Mouse (Mus musculus) layer of hippocampus, adult 11-12 months (tissue): ENCODE data around the gene Dll1.

Experiments
- DNase-seq: peaks from one replicate; pipeline ENCODE4 v3.0.0; 2022; ENCODE audit warnings: low spot score

The Dll1 gene

GRCm38 (mm10) chr17:15376494-15377181 is at the start of gene Dll1:
TSS of gene Dll1 (minus strand) at chr17:15376872.
- no peak for DNase-seq

GRCm38 (mm10) chr17:15425931-15426330 is 49.3 kb upstream of the Dll1 start:
- no peak for DNase-seq

GRCm38 (mm10) chr17:15423080-15423765 is 46.6 kb upstream of the Dll1 start:
- peak; percentile 78 for DNase-seq

- DNase-seq = no peak
These were observed 46.0 kb upstream of the Dll1 start for GRCm38 (mm10) chr17:15422666-15423065.

GRCm38 (mm10) chr17:15421446-15421845 is 44.8 kb upstream of the Dll1 start:
- no peak for DNase-seq

GRCm38 (mm10) chr17:15420021-15420603 is 43.4 kb upstream of the Dll1 start:
- DNase-seq = no peak

- DNase-seq = no peak
These were observed 42.9 kb upstream of the Dll1 start for GRCm38 (mm10) chr17:15419534-15419933.

- DNase-seq = no peak
These were observed 40.0 kb upstream of the Dll1 start for GRCm38 (mm10) chr17:15416596-15417215.

- DNase-seq = no peak
These were observed 34.2 kb upstream of the Dll1 start for GRCm38 (mm10) chr17:15410861-15411260.

GRCm38 (mm10) chr17:15409261-15409660 is 32.6 kb upstream of the Dll1 start:
- DNase-seq = peak; percentile 44

- DNase-seq = no peak
These were observed 29.9 kb upstream of the Dll1 start for GRCm38 (mm10) chr17:15406576-15406975.

GRCm38 (mm10) chr17:15401716-15402115 is 25.0 kb upstream of the Dll1 start:
- DNase-seq = no peak

- DNase-seq = peak; percentile 92
These were observed 19.5 kb upstream of the Dll1 start, which contains the start of gene Fam120b for GRCm38 (mm10) chr17:15395997-15396675. TSS of gene Fam120b (plus strand) at chr17:15396202.

GRCm38 (mm10) chr17:15389356-15389755 is 12.7 kb upstream of the Dll1 start:
- no peak for DNase-seq

GRCm38 (mm10) chr17:15388892-15389291 is 12.2 kb upstream of the Dll1 start:
- no peak for DNase-seq

- no peak for DNase-seq
These were observed 6.7 kb upstream of the Dll1 start for GRCm38 (mm10) chr17:15383360-15383759.

GRCm38 (mm10) chr17:15381869-15382660 is 5.4 kb upstream of the Dll1 start:
- no peak for DNase-seq

- DNase-seq = no peak
These were observed 4.6 kb upstream of the Dll1 start for GRCm38 (mm10) chr17:15381092-15381860.

- DNase-seq = peak; percentile 35
These were observed 4.0 kb upstream of the Dll1 start for GRCm38 (mm10) chr17:15380641-15381051.

- no peak for DNase-seq
These were observed 3.3 kb upstream of the Dll1 start for GRCm38 (mm10) chr17:15379741-15380526.
